Mouse (Mus musculus) bone marrow macrophage, adult 2 months (primary cell): ENCODE results near the gene 2510009E07Rik.

ENCODE experiments used
- CTCF ChIP-seq: IDR thresholded peaks from 2 replicates; pipeline ENCODE4 v1.5.1; 2012; ENCODE audit warnings: low read depth, mild to moderate bottlenecking, low read length, moderate library complexity
- POLR2A ChIP-seq: IDR thresholded peaks from 2 replicates; pipeline ENCODE4 v1.6.1; 2012; ENCODE audit warnings: mild to moderate bottlenecking, low read depth, low read length, borderline replicate concordance

DNA sequence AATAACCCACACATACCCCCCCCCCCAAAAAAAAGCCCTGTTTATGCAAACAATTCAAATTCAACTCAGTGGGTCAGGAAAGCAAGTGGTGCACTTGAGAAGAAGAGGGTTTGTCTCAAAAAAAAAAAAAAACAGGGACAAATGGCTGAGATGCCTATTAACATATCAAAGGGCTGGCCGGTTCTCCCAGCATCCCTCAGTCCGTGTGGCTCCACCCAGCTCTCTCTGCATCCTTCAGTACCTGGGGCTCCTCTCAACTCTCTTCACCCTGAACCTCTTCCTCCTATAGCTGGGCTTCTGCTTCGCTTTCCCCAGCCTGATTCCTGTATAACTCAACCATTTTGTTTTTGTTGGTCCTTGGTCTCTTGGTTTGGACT, 7.8 kb upstream of the 2510009E07Rik start:
- TF ChIP-seq CTCF (no peak), POLR2A (no peak)
